19 mouse cellular contexts compared by ENCODE assay signal in genomic region chr16:96872799-96873198, GRCm38 (mm10).
DNase-seq lines count a peak whose midpoint lies in the region; ATAC-seq and TF ChIP-seq lines count a peak whose summit lies in the region.
"Had no signal": no experiment of that assay in that cellular context is flagged by ENCODE, and none has a peak within 500 bp of the region (broad histone marks: within the 10 kb centered on the region; RNA-seq: fewer than 3 reads in every experiment).

No protein-coding gene starts in this region.

- no peak for ATAC-seq in forebrain, embryonic 16.5 days
- ATAC-seq in hindbrain, postnatal 0 days, result no peak
- no peak for ATAC-seq in lung, postnatal 0 days

- DNase-seq in layer of hippocampus, adult 2 months (ENCODE audit: low spot score in 2 of 2), result no peak
- no peak for DNase-seq in layer of hippocampus, postnatal 14 days (ENCODE audit: low spot score in 2 of 2)
- DNase-seq in hindbrain, postnatal 0 days (ENCODE audit: low spot score), result peak; percentile 36
- DNase-seq in retina, embryonic 14.5 days (ENCODE audit: low spot score), result peak; percentile 33
- DNase-seq in lung, postnatal 0 days (ENCODE audit: low spot score), result no peak
- DNase-seq in cerebellum, adult 18-20 months, result no peak
- no peak for DNase-seq in urinary bladder, postnatal 10 days (ENCODE audit: low spot score)
- DNase-seq: adrenal gland, adult 2 months; B cell, adult 2 months; cerebellum, postnatal 36 days; gastrocnemius, postnatal 10 days; kidney, adult 9 months; right cerebral cortex, postnatal 14 days had no signal

- WGBS in forebrain, embryonic 16.5 days, result 22% methylated on average over 7 of the region's 7 CpGs
- WGBS in hindbrain, postnatal 0 days, result 26% methylated on average over 7 of the region's 7 CpGs
- 61% methylated on average over 7 of the region's 7 CpGs for WGBS in lung, postnatal 0 days

- H3K4me3 ChIP-seq in layer of hippocampus, adult 2 months, result no peak overlapping the region
- H3K4me3 ChIP-seq in forebrain, embryonic 16.5 days (replicated peaks; ENCODE audit: low read length), result no peak overlapping the region
- H3K4me3 ChIP-seq in hindbrain, postnatal 0 days (ENCODE audit: low read length), result no peak overlapping the region
- no peak overlapping the region for H3K4me3 ChIP-seq in lung, postnatal 0 days (ENCODE audit: low read depth, low read length)
- H3K4me3 ChIP-seq: erythroblast, embryonic 14.5 days; megakaryocyte, embryonic 14.5 days; neural tube, embryonic 15.5 days had no signal

- no peak for TF ChIP-seq EP300 in lung, postnatal 0 days (IDR thresholded peaks at IDR 0.05)

- no peaks in the 10 kb centered on the region for H3K9me3 ChIP-seq in forebrain, embryonic 16.5 days (ENCODE audit: control insufficient read depth, low read length)
- H3K9me3 ChIP-seq in hindbrain, postnatal 0 days (ENCODE audit: low read length), result no peaks in the 10 kb centered on the region
- H3K9me3 ChIP-seq in lung, postnatal 0 days (ENCODE audit: low read length), result no peaks in the 10 kb centered on the region
- H3K9me3 ChIP-seq: megakaryocyte, embryonic 14.5 days; neural tube, embryonic 15.5 days had no signal

- TF ChIP-seq CTCF in layer of hippocampus, adult 2 months (conservative IDR thresholded peaks at IDR 0.05), result no peak
- no peak for TF ChIP-seq CTCF in hindbrain, postnatal 0 days (IDR thresholded peaks at IDR 0.05; ENCODE audit: low read depth)
- TF ChIP-seq CTCF in lung, postnatal 0 days (IDR thresholded peaks at IDR 0.05), result no peak

- H3K27ac ChIP-seq in layer of hippocampus, adult 2 months, result peak overlapping the region; percentile 66; the same call in 1 of the 2 replicates
- peak overlapping the region; percentile 20; the same call in 1 of the 2 replicates for H3K27ac ChIP-seq in forebrain, embryonic 16.5 days (ENCODE audit: low read length)
- H3K27ac ChIP-seq in hindbrain, postnatal 0 days, result no peak overlapping the region
- no peak overlapping the region for H3K27ac ChIP-seq in lung, postnatal 0 days (ENCODE audit: low read length)
- H3K27ac ChIP-seq: neural tube, embryonic 15.5 days had no signal

- no peaks in the 10 kb centered on the region for H3K36me3 ChIP-seq in forebrain, embryonic 16.5 days (ENCODE audit: control insufficient read depth, insufficient read depth)
- H3K36me3 ChIP-seq in hindbrain, postnatal 0 days (ENCODE audit: insufficient read depth, low read length), result no peaks in the 10 kb centered on the region
- no peaks in the 10 kb centered on the region for H3K36me3 ChIP-seq in lung, postnatal 0 days (ENCODE audit: insufficient read depth, low read length)
- H3K36me3 ChIP-seq: neural tube, embryonic 15.5 days had no signal

- no peak overlapping the region for H3K9ac ChIP-seq in forebrain, embryonic 16.5 days (replicated peaks; ENCODE audit: low read depth, low read length)
- no peak overlapping the region for H3K9ac ChIP-seq in hindbrain, postnatal 0 days (replicated peaks; ENCODE audit: low read length)
- no peak overlapping the region for H3K9ac ChIP-seq in lung, postnatal 0 days (replicated peaks; ENCODE audit: low read depth)
- H3K9ac ChIP-seq: neural tube, embryonic 15.5 days had no signal

- no peak overlapping the region for H3K4me2 ChIP-seq in forebrain, embryonic 16.5 days (ENCODE audit: low read length)
- no peak overlapping the region for H3K4me2 ChIP-seq in hindbrain, postnatal 0 days (ENCODE audit: low read depth, low read length)
- no peak overlapping the region for H3K4me2 ChIP-seq in lung, postnatal 0 days (replicated peaks; ENCODE audit: low read depth, low read length)
- H3K4me2 ChIP-seq: heart, embryonic 11.5 days; liver, embryonic 11.5 days; neural tube, embryonic 15.5 days had no signal

- no peaks in the 10 kb centered on the region for H3K27me3 ChIP-seq in forebrain, embryonic 16.5 days (replicated peaks; ENCODE audit: control insufficient read depth, insufficient read depth, low read length)
- H3K27me3 ChIP-seq in hindbrain, postnatal 0 days (ENCODE audit: insufficient read depth, low read length), result no peaks in the 10 kb centered on the region
- H3K27me3 ChIP-seq in lung, postnatal 0 days (replicated peaks; ENCODE audit: insufficient read depth, low read length), result no peaks in the 10 kb centered on the region
- H3K27me3 ChIP-seq: megakaryocyte, embryonic 14.5 days; neural tube, embryonic 15.5 days had no signal

- H3K4me1 ChIP-seq in forebrain, embryonic 16.5 days (replicated peaks; ENCODE audit: control insufficient read depth, insufficient read depth, low read length), result peaks cover 4% of the 10 kb centered on the region; the same call in 1 of the 2 replicates
- no peaks in the 10 kb centered on the region for H3K4me1 ChIP-seq in hindbrain, postnatal 0 days (ENCODE audit: insufficient read depth, low read length)
- no peaks in the 10 kb centered on the region for H3K4me1 ChIP-seq in lung, postnatal 0 days (ENCODE audit: insufficient read depth, low read depth, low read length)
- H3K4me1 ChIP-seq: megakaryocyte, embryonic 14.5 days had no signal

Comparison
In these comparisons a context has a peak if more than half of its experiments do, and no peak if none do; other contexts are left out.
1. DNase-seq: peak in hindbrain, postnatal 0 days (single experiment) and retina, embryonic 14.5 days (single experiment); none in layer of hippocampus, adult 2 months (0 of 2), layer of hippocampus, postnatal 14 days (0 of 2), lung, postnatal 0 days (single experiment), cerebellum, adult 18-20 months (0 of 2) and urinary bladder, postnatal 10 days (single experiment).
2. H3K27ac ChIP-seq: peak in layer of hippocampus, adult 2 months (single experiment) and forebrain, embryonic 16.5 days (single experiment); none in hindbrain, postnatal 0 days (single experiment) and lung, postnatal 0 days (single experiment).